Mouse (Mus musculus) ES-E14 (cell line): Measurements from ENCODE around the gene Aoc3.

Experiments
- ZC3H11A ChIP-seq: IDR thresholded peaks from 2 replicates; pipeline ENCODE4 v1.6.1; 2012; ENCODE audit warnings: low read depth, mild to moderate bottlenecking, inconsistent platforms, low read length, borderline replicate concordance
- ZNF384 ChIP-seq: IDR thresholded peaks from 2 replicates; pipeline ENCODE4 v1.6.1; 2012; ENCODE audit warnings: low read depth, low read length, inconsistent platforms

DNA sequence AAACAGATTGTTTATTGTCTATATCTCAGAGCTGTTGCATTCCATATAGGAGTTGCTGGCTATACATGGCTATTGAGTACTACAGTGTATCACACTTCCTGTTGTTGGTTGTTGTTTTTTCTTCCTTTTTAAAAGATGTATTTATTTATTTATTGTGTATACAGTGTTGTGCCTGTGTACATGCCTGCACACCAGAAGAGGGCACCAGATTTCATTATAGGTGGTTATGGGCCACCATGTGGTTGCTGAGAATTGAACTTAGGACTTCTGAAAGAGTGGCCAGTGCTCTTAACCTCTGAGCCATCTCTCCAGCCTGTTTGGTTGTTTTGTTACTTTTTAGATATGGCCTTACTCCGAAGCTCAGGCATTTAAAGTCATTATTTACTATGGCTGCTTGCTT is 15.8 kb upstream of the Aoc3 start:
- TF ChIP-seq ZNF384 (no peak), ZC3H11A (no peak)
